Mouse (Mus musculus): ENCODE results near the gene Psmd3. TPM values are rescaled to one million over a fixed set of nuclear protein-coding genes. Genes with fewer than 3 reads are reported as not detected.
"Not testable (repeated sequence)": the region's sequence is repeated elsewhere in the genome, so short reads cannot be mapped to it uniquely, and the experiment has no call there.

Gene Psmd3
- total RNA-seq, 2 experiments from 2014 or later = 77.3 to 90.0 TPM

GRCm38 (mm10) chr11:98686976-98687375 is 4.6 kb downstream of the Psmd3 start:
- no peak for ATAC-seq (replicated peaks; ENCODE audit: poor library complexity, severe bottlenecking)

DNA sequence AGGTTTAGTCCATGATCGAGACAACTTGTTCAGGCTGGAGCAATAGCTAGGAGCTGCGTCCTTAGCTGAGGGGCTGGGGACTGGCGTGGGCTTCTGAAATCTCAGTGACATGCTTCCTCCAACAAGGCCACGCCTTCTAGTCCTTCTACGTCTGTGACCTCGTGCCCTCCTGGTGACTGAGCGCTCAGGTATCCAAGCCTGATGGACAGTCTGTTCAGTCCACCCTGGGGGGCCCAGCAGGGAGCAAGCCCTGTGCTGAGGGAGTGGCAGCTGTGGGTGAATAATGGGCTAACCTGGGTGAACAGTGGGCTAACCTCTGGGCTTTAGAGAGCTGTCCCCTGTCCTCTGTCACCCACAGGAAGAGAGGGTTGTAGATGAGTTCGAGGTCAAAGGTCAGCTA is 5.7 kb downstream of the Psmd3 start:
- ATAC-seq (replicated peaks; ENCODE audit: poor library complexity, severe bottlenecking) = no peak

- ATAC-seq (replicated peaks; ENCODE audit: poor library complexity, severe bottlenecking) = no peak
These were observed 10.8 kb downstream of the Psmd3 start for GRCm38 (mm10) chr11:98693201-98693600.

- no peak for ATAC-seq (replicated peaks; ENCODE audit: poor library complexity, severe bottlenecking)
These were observed 11.4 kb downstream of the Psmd3 start for GRCm38 (mm10) chr11:98693746-98694145.

DNA sequence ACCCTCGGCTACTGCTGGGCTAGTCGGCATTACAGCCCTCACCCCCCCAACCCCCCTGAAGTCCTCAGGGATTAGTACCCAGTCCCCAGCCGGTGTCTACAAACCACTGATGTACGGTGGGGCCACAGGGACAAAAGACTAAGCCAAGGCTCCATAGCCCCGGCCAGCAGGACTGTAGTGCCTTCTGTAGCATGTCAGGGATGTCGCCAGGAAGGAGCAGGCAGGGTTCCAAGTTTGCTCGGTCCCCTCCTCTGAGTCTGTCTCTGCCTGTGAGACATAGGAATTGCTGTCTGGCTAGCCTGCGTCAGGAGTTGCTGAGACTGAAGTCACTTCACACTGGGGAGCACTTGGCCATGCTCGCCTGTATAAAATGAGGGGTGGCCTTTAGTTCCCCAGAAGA is 11.9 kb downstream of the Psmd3 start:
- ATAC-seq (replicated peaks; ENCODE audit: poor library complexity, severe bottlenecking) = no peak

DNA sequence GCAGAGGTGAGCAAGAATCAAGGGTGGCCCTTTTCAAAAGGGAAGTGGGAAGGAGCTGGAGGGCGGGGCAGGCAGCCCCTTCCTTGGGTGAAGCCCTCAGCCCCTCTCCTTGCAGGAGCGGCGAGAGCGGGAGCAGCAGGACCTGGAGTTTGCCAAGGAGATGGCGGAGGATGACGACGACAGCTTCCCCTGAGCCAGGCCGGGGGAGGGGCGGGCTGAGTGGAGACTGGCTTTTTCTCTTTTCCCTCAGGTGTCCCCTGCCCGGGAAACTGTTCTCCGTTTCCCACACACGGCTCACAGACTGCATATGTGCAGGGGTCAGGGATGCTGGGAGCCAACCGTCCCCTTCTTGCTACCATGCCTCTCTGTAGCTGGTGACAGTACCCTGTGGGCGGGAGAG is 13.1 kb downstream of the Psmd3 start:
- no peak for ATAC-seq (replicated peaks; ENCODE audit: poor library complexity, severe bottlenecking)

- no peak for ATAC-seq (replicated peaks; ENCODE audit: poor library complexity, severe bottlenecking)
These were observed 14.3 kb downstream of the Psmd3 start for GRCm38 (mm10) chr11:98696454-98697216.

GRCm38 (mm10) chr11:98697225-98697624 is 14.9 kb downstream of the Psmd3 start:
- ATAC-seq (replicated peaks; ENCODE audit: poor library complexity, severe bottlenecking) = no peak

GRCm38 (mm10) chr11:98698849-98699640 is 16.7 kb downstream of the Psmd3 start:
- ATAC-seq (replicated peaks; ENCODE audit: poor library complexity, severe bottlenecking) = no peak

DNA sequence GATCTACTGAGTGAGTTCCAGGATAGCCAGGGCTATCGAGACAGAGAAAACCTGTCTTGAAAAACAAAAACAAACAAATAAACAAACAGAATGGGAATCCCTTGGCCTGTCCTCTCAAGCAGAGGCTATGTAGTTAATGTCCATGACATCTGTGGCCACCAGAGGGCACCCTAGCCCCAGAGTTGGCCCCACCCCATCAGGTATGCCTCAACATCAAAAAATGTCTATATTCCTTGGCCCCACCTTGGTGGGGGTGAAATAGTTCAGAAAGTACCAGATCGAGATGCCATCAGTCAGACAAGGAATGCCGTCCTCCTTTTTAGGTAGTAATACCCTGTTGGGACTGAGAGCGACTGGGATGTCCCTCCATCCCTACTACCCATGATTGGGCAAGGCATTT is 17.6 kb downstream of the Psmd3 start:
- ATAC-seq (replicated peaks; ENCODE audit: poor library complexity, severe bottlenecking) = peak; percentile 76

GRCm38 (mm10) chr11:98701213-98701670 is 18.9 kb downstream of the Psmd3 start, which contains the start of gene Csf3:
Gene Csf3 (plus strand): TSS chr11:98701263.
- no peak for ATAC-seq (replicated peaks; ENCODE audit: poor library complexity, severe bottlenecking)

- no peak for ATAC-seq (replicated peaks; ENCODE audit: poor library complexity, severe bottlenecking)
These were observed 20.0 kb downstream of the Psmd3 start for GRCm38 (mm10) chr11:98702323-98702722.

DNA sequence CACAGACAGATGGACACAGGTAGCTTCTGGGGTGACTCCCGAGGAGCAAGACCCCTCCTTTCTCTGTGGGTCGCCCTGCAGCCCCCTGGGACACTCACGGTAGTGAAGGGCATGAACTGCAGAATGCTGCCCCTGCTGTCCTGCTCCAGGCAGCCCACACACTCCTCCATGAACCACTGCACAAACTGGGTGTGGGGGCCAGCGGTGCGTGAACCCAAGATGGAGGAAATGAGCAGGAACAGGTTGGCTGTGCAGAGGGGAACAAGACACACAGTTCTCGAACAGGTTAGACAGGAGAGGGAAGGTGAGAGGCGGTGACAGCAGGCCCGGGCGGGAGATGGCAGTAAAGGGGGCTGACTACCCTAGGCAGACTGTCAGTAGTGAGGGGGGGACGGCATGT is 22.7 kb downstream of the Psmd3 start:
- no peak for ATAC-seq (replicated peaks; ENCODE audit: poor library complexity, severe bottlenecking)

GRCm38 (mm10) chr11:98707401-98708281 is 25.3 kb downstream of the Psmd3 start:
- ATAC-seq (replicated peaks; ENCODE audit: poor library complexity, severe bottlenecking) = no peak

DNA sequence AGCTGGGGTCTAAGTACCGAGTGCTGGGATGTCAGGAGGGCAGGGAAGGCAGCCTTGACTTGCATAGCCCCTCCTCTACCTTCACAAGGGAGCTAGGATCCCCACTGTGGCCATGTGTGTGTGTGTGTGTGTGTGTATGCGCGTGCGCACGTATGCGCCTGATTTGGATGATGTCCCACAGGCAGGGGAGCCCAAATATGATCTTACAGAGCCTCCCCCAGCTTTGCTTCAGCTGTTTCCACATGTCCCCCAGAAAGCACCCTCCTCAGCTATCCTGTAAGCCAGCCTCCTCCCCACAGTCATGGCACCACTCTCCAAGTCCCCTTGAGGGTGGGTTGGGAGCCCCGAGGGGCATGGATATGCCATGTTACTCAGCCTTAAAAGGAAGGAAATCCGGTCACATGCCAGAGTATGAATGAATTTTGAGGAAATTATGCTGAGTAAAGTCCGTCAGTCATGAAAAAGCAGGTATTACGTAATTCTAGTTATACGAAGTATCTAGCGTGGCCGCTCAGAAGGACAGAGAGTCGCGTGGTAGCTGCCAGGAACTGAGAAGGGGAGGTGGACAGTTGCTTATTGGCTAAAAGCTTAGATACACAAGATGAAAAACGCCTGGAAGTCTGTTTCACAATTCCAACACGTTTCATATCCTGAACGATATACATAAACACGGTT is 26.1 kb downstream of the Psmd3 start:
- peak; percentile 64 for ATAC-seq (replicated peaks; ENCODE audit: poor library complexity, severe bottlenecking)

GRCm38 (mm10) chr11:98709001-98709741 is 26.8 kb downstream of the Psmd3 start:
- ATAC-seq (replicated peaks; ENCODE audit: poor library complexity, severe bottlenecking) = peak; percentile 20

DNA sequence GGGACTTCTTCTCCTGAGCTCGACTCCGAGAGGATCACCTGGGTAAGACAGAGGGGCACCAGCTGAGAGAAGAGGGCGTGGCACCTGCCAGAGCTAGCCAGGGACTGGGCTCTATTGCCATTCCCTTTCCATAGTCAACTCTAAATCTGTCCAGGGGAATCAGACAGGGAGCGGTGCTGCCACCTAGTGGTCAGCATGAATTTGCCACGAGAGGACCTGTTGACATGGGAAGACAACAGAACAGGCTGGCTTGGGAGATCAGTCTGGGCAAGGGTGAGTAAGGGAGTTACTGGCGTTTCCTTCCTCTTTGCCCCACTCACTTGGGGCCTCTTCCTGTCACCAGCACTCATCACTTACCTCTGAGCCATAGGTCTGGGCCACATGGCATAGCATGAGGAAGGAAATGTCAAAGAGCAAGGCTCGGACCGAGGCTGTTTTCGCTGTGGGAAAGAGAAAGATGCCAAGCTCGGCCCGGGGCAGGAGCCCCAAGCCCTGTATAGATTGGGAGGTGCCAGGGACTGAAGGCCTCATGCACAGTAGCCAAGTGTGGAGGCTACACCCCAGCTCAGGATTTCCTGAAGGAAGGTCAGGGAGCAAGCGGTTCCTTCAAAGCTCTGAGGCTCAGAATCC is 28.2 kb downstream of the Psmd3 start:
- ATAC-seq (replicated peaks; ENCODE audit: poor library complexity, severe bottlenecking) = peak; percentile 77

GRCm38 (mm10) chr11:98711046-98711434 is 28.7 kb downstream of the Psmd3 start:
- no peak for ATAC-seq (replicated peaks; ENCODE audit: poor library complexity, severe bottlenecking)

DNA sequence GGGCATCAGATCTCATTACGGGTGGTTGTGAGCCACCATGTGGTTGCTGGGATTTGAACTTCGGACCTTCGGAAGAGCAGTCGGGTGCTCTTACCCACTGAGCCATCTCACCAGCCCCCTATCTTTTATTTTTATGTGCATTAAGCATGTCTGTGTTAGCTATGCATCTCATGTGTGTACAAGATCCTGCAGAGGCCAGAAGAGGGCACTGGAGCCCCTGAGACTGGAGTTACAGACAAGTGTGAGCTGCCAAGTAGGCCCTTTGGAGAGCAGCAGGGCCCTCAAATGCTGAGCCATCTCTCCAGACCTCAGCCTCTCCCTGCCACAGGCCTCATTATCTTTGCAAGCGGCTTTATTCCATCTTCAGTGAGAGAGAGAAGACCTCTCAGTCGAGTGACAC is 29.7 kb downstream of the Psmd3 start:
- not testable (repeated sequence) for ATAC-seq (replicated peaks; ENCODE audit: poor library complexity, severe bottlenecking)
